Mouse (Mus musculus) erythroblast, embryonic 14.5 days (primary cell): ENCODE results near the gene Sh3d19.

ENCODE experiments used
- GATA1 ChIP-seq: IDR thresholded peaks from 2 replicates; pipeline ENCODE4 v1.6.1; 2012; ENCODE audit warnings: low read length, inconsistent platforms, mixed read lengths
- TAL1 ChIP-seq: IDR thresholded peaks from 3 replicates; pipeline ENCODE4 v1.6.1; 2012; ENCODE audit warnings: low read length, inconsistent platforms, mixed read lengths

DNA sequence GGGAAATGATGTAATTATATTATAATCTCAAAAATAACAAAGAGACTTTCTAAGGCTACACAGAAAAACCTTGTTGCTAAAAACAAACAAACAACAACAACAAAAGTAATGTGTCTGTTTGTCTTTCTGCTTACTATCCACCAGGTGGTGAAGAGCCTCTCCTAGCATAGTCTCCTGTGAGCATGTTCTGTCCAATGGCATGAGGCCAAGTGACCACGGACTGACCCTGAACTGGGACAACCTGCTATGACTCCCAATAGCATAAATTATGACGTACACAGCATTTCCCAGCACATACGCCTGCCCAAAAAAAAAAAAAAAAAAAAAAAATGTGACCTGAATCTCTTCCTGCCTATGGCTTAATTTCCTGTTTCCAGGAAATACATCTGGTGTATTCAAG, 48.6 kb upstream of the Sh3d19 start:
- no peak for TF ChIP-seq GATA1
- TF ChIP-seq TAL1, result no peak
